21 mouse cellular contexts compared by ENCODE assay signal in genomic region chr15:31056145-31056544, GRCm38 (mm10).
"Had no signal": no experiment of that assay in that cellular context is flagged by ENCODE, and none has a peak within 500 bp of the region (broad histone marks: within the 10 kb centered on the region; RNA-seq: fewer than 3 reads in every experiment).

No protein-coding gene starts in this region.

- H3K4me1 ChIP-seq: liver, embryonic 15.5 days; lung, embryonic 15.5 days; megakaryocyte, embryonic 14.5 days; midbrain, embryonic 10.5 days; midbrain, embryonic 13.5 days; stomach, embryonic 15.5 days had no signal

- H3K4me3 ChIP-seq: left cerebral cortex, adult 2 months; liver, embryonic 15.5 days; lung, embryonic 15.5 days; megakaryocyte, embryonic 14.5 days; midbrain, embryonic 10.5 days; midbrain, embryonic 13.5 days; stomach, embryonic 15.5 days had no signal

- H3K9me3 ChIP-seq: liver, embryonic 15.5 days; lung, embryonic 15.5 days; midbrain, embryonic 10.5 days; midbrain, embryonic 13.5 days; stomach, embryonic 15.5 days had no signal

- H3K9ac ChIP-seq: liver, embryonic 15.5 days; lung, embryonic 15.5 days; midbrain, embryonic 13.5 days; stomach, embryonic 15.5 days had no signal

- H3K27ac ChIP-seq: left cerebral cortex, adult 2 months; liver, embryonic 15.5 days; lung, embryonic 15.5 days; midbrain, embryonic 10.5 days; midbrain, embryonic 13.5 days; stomach, embryonic 15.5 days had no signal

- H3K36me3 ChIP-seq: liver, embryonic 15.5 days; lung, embryonic 15.5 days; midbrain, embryonic 10.5 days; midbrain, embryonic 13.5 days; stomach, embryonic 15.5 days had no signal

- H3K4me2 ChIP-seq: liver, embryonic 11.5 days; liver, embryonic 15.5 days; lung, embryonic 15.5 days; midbrain, embryonic 13.5 days; stomach, embryonic 15.5 days had no signal

- H3K27me3 ChIP-seq: liver, embryonic 15.5 days; lung, embryonic 15.5 days; megakaryocyte, embryonic 14.5 days; midbrain, embryonic 13.5 days; stomach, embryonic 15.5 days had no signal

- DNase-seq: kidney, adult 18-20 months; kidney, adult 9 months; kidney, postnatal 14 days; kidney, postnatal 4 days; layer of hippocampus, postnatal 36 days; lung, adult 18-20 months; lung, postnatal 10 days; lung, postnatal 36 days; right cerebral cortex, adult 18-20 months; right cerebral cortex, postnatal 14 days; spleen, adult 18-20 months; thymus, adult 18-20 months; thymus, postnatal 36 days had no signal
